Mouse (Mus musculus) left cerebral cortex, postnatal 36 days (tissue): ENCODE data around the gene Notch1. TPM values are rescaled to one million over a fixed set of nuclear protein-coding genes. Genes with fewer than 3 reads are reported as not detected.

Experiments used
- DNase-seq, 2 experiments: peaks; one replicate each; pipeline ENCODE4 v3.0.0; 2021 to 2022; ENCODE audit warnings: low spot score in 2 of 2, mixed read lengths in 1 of 2
- intact Hi-C: fragments of 180-260 bp; cut with DNase I; formaldehyde crosslinking; loops from one replicate; pipeline ENCODE4 v1.15.1; 2025
- total RNA-seq, 2 experiments: library from RNA; stranded (reverse); gene quantifications; 2 replicates each; pipeline ENCODE4 v1.2.3; 2021

Gene Notch1
- total RNA-seq, 2 experiments from 2014 or later: 24.5 to 28.5 TPM

DNA sequence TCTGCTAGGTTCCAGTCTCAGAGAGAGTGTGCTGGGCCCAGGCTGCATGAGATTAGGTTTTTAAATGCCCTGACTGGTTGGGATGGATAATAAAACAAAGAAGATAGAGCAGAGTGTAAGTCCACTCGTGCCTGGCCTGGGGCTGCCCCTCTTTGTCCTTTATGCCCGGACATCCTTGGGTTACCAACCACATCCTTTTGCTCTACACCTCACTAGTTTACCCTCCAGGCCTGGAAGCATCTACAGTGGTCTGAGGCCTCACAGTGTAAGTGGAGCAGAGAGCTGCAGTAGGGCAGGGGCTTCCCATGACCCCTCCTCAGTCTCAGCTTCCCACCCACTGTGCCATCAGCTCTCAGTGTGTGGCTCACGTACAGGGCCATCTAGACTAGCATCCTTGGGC, 17.7 kb upstream of the Notch1 start:
- intact Hi-C loops: no loop called here
- DNase-seq: no peak

DNA sequence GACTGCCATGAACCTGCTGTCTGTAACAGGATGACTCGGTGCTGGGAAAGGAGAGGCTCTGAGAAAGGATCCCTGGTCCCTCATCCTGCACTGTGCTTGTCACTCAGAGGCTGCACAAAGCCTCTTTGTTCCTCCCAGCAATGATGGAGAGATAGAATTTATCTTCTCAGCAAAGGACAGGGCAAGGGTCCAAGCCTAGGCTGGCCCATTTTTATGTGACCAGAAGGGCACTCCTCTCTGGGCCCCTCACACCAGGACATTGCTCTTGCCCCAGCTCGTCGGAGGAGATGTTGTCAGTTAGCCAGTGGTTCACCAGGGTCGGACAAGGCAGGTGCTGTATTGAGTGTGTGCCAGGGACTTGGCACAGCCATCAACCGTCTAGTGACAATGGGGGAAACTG, 16.8 kb upstream of the Notch1 start:
- intact Hi-C loops: no loop called here
- no peak for DNase-seq

DNA sequence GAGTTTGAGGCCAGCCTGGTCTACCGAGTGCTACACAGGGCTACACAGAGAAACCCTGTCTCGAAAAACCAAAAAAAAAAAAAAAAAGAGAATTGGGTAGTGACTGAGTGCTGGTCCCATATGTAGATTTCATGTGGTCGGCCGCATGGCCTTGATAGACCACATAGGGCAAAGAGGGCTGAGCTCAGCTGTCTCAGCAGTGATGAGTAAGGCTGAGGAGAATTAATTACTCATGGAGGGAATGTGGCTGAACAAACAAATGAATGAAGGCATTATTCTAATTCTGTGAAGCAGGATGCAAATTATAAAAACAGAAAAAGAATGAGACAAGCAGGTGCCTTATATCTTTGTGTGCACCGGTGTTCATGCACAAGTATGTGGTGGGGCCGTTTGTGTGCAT, 15.4 kb upstream of the Notch1 start:
- DNase-seq: no peak
- intact Hi-C loops: no loop called here

DNA sequence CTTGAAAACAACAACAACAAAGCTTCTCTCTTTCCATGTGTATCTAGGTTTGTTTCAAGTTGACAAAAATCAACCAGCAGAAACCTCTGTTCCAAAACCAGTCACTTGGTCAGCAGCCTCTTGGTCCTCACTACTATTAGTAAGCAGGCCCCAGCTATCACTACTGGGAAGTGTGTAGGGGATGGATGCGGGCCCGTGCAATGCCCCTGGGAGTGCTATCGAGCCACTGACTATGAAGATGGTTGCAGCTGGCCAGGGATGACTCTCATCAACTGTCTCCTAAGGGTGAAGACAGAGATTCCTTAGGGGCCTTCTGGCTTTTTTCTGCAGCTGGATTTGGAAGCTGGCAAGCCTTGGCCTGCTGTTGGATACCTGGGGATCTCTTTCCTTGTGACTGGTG, 13.4 kb upstream of the Notch1 start:
- DNase-seq: no peak
- intact Hi-C loops: no loop called here

DNA sequence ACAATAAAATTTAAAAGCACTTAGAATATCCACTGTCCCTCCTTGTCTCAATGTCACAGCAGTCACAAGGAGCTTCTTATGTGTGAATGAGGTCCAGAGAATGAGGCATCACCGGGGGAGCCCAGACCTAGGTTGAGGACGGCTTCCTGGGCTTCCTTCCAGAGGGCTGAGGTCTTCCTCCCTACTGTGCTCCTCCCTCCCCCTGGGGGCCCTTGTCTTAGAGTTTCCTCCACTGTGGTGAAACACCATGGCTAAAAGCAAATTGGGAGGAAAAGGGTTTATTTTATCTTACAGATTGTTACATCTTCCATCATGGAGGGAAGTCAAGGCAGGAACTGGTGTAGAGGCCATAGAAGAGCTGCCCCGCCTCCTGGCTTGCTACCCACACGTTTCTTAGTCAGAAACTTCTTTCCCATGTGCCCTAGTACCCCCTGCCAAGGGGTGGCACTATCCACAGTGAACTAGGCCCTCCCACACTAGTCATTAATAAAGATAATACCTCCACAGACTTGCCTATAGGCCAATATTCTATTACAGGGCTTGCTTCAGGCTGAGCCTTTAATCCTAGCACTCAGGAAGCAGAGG, 12.8 kb upstream of the Notch1 start:
- no peak for DNase-seq
- intact Hi-C loops: no loop called here

DNA sequence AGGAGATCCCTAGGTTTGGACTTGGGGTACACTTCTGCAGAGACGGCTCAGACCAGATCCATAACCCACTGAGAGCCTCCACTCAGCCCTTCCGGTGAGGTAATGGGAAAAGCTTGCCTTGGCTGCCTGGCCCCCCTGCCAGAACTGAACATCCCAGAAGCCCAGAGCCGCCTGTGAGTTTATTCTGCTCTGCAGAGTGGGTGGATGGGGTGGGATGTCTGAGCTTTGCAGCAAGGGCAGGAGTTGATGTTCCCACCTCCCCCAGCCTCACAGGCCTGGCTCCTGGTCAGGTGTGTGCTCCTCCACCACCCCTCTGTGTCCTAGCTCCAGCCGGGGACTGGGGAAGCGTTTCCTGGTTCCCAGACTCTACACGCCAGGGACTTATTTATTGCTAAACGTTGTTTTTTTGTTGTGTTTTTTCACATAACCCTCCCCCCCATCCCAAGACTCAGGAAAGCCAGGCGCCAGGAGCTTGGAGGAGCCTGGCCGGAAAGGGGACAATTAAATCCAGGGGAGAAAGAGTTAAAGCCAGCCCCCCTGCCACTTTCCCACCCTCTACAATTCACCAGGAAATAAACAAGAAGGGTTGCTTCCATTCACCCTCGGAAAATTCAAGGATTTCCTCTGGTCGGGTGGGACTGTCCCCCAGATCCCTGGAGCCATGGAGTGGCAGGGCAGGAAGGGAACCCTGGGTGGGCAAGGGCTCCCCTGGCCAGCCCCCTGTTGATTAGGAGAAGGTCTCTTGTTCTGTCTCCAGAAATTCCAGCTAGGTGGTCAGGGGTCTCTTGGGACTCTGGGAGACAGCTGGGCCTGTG, 10.2 kb upstream of the Notch1 start:
- no peak for DNase-seq
- intact Hi-C loops: no loop called here

DNA sequence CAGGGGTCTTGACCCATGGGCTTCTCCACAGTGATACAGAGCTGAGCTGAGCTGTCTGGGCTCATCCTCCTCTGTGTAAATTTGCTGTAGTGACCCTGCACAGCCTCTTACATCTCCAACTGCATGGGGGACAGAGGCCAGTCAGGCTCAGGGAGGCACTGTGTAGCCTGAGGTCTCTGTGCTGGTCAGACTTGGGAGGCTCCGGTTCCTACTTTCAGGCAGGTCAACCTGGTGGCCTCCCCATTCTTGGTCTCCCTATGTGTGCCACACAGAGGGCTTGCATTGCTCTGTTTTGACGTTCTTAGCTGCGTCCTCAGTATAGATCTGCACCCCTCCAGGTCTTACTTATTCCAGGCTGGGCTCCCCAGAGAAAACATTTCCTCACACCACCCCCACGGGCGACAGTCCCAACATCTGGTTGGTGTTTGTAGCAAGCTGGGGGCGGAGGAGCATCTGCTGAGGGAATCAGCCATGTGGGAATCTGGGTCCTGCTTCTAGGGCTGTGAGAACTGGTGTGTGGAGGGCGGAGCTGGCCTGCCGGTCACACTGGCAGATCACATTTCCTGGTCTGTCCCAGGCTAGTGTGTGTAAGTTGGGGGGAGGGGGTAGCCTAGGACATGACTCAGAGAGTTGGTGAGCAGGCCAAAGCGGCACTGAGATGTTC, 9.0 kb upstream of the Notch1 start:
- DNase-seq: peak; percentile 61 to 65
- intact Hi-C loops: no loop called here

DNA sequence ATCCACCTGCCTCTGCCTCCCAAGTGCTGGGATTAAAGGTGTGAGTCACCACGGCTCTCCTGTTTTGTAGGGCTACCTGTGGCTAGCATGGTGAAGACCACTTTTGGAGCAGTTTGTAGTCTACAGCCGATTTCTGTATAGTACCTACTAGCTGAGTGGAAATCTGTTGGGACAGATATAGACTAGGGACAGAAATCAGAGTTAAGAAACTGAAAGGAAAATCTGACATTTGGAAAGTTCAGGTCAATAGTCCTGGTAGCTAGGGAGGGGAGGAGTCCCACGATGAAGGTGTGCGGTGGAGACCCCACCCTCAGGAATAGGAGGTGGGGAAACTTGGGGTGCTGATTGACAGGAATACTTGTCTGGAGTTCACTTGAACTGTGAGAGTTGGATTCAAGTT, 5.9 kb upstream of the Notch1 start:
- intact Hi-C loops: no loop called here
- DNase-seq: no peak

DNA sequence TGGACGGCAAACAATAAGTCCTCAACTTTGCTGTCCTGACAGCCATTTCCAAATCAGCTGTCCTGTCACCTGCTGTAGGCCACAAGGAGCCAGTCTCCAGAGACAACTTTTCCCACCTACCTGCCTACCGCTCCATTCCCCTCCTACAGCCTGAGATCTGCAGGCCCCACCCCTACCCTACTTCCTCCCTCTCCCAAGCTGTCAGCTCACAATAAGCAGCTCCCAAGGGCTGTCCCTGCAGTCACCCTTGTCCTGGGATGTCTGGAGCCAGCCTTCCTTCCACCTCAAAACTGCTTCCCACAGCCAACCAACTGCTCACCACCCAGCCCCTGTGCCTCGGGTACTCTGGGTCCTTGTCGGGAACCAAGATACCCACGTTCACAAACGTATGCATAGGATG, 3.3 kb upstream of the Notch1 start:
- DNase-seq: no peak
- intact Hi-C loops: no loop called here

DNA sequence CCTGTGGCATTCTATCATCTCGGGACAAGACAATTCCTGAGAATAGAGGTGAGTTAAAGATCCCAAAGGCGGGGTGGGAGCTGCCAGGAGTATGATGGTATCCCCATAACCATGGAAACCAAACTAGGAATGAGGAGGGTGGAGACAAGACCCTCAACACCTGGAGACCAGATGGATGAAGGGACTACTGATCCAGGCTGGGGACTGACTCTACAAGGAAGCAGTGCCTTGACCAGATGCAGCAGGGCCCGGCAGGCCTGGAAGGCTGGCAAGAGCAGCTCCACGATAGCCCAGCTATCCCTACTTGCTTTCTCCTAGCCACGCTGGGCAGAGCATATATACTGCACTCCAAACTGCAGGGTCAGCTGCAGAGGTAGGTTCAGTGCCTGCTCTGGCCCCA, 524 bp upstream of the Notch1 start:
- no peak for DNase-seq
- intact Hi-C loops: no loop called here

DNA sequence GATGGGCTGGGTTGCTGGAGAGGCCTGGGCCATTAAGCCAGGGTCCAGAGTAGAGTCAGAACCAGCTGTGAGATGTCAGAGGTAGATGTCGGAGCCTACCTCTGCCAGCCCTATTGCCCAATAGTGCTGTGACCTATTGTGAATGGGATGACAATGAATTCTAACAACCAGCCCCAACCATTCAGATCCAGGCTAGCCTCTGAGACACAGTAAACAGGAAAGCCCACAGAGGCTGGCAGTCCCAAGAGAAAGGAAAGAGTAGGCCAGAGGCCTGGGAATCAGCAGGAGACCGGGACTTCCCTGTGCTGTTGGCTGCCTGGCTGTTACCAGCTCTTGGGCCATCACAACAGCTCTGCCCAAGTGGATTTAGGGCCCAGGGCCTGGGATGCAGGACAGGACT, 1.1 kb downstream of the Notch1 start:
- DNase-seq: no peak
- intact Hi-C loops: no loop called here

DNA sequence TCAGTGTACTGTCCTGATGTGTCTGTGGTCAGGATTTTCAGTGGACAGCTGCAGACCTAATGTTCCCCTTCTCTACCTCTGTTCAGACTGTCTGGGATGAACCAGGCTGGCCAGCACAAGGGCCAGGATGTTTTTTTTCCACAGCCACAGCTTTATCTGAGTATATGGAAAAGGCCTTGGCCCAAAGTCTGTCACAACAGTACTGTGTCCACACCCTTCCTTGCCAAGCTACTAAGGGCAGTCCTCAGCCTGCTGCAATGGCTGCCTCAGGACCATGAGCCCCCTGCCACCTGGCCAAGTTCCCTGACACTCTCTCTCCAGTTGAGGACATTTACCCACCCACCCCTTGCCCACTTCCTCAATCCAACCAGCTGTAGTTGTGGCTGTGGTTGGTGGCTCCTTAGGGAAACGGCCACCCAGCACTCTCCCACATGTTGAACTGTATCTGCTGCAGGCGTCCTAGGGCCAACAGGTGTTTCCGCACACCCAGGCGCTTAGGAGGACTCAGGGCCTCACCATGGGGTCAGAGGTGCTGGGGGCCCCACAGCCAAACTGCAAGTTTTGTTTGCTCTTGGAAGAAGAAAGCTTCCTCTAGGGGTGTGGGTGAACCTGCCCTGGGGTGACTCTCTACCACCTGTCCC, 3.2 kb downstream of the Notch1 start:
- intact Hi-C loops: no loop called here
- DNase-seq: no peak

DNA sequence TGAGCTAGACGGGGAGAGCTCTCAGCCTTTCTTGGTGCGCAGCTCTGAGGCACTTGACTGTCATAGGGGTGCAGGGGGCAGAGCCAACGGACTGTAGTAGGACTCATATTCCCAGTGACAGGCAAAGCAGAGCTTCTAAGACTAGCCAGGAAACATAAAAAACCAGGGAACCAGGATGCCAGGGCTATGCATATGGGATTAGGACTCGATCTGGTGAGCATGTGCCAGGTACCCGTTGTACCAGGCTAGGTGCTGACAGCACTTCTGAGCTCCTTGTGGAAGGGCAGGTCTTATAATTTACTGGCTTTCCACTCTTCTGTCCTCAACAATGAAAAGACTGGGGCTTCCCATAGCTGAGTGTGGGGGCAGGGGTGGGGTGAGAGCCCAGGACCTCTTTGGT, 7.8 kb downstream of the Notch1 start:
- intact Hi-C loops: no loop called here
- DNase-seq: no peak

DNA sequence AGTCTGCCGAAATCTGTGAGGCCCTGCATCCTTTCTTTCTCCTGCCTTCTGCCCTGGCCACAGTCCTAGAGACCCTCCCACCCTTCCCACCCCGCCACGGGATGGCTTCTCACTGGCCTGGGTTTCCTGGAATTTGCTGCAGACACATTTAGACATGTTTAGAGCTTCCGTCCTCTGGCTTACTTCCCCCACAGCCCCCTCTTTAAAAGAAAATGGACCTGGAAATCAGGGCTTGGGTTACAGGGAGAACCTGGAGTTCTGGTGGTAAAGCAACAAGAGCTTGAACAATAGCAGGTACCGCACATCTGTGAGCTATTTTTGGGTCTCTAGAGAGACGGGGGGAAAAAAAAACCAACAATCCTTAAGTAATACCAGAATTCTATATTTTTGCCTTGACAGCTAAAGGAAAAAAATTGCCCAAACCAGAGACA, 8.5 kb downstream of the Notch1 start:
- intact Hi-C loops: no loop called here

DNA sequence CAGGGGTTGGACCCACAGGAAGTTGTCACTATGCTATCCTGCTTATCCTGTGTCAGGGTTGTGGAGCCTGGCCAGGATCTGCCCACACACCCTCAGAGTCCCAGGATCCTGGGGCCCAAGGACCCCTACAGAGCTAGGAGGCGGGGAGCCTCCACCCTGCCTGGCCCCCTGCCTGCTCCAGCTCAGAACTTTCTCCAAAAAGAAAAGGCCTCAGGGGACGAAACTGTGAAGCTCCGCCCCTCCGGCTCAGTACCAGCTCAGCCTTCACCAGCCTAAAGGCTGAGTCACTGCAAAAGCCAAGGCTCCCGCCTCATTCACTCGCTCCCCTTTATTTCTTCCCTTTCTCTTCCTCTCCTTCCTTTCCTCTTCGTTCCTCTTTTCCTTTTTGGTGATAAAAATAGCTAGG, 9.0 kb downstream of the Notch1 start:
- DNase-seq: no peak
- intact Hi-C loops: no loop called here

More for the DNA sequence above, 8.5 kb downstream of the Notch1 start:
- DNase-seq: no peak

DNA sequence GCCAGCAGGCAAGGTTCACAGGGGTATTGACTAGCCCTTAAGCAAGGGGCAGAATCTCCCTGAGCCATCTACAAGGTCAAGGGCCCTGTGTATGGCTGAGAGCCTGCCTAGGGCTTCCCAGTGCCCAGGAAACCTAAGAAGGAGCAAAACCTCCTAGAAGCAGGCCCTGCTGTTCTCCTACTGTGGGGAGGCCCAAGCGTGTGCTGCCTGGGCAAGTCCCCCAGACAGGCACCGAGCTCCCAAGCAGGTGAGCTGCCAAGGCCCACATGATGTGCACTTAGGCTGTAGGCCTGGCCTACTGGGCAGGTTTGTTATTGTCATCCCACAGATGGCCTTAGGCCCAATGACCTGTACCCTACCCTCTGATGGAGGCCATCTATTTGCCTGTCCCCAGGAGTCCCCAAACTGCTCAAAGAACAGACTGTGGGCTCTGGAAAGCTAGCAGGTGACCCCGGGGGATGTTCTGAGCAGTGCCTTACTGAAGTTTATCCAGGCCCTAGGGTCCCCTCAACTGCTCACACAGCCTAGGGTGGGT, 9.7 kb downstream of the Notch1 start:
- intact Hi-C loops: no loop called here
- DNase-seq: no peak

DNA sequence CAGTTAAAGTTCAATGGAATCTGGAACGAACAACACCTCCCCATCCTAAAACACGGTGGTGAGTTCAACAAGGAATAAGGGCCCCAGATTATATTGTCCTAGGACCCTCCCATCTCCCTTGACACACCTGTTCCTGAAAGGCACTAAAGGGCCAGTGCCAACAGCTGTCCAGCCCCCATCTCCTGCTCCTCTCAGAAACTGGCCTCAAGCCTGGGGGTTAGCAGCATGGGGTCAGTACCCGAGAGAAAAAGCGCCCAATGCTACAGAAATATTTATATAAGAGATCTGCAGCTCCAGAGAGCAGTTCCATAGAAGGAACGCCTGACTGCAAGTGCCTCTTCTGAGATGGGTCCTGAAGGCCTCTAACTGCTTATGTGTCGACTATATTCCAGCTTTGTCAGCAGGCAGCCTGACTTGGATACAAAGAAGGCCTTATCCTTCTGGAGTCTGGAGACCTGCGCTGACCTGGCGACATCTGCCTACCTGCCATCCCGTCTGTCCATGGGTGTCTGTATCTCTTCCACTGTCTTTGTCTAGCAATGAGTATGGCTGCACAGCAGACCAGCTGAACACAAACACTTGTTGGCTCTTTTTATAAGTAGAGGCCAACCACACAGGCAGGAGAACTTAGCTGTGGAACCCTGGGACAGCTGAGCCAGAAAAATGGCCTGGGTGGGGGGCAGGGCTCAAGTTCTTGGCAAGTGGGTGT, 11.5 kb downstream of the Notch1 start:
- intact Hi-C loops: no loop called here
- no peak for DNase-seq

DNA sequence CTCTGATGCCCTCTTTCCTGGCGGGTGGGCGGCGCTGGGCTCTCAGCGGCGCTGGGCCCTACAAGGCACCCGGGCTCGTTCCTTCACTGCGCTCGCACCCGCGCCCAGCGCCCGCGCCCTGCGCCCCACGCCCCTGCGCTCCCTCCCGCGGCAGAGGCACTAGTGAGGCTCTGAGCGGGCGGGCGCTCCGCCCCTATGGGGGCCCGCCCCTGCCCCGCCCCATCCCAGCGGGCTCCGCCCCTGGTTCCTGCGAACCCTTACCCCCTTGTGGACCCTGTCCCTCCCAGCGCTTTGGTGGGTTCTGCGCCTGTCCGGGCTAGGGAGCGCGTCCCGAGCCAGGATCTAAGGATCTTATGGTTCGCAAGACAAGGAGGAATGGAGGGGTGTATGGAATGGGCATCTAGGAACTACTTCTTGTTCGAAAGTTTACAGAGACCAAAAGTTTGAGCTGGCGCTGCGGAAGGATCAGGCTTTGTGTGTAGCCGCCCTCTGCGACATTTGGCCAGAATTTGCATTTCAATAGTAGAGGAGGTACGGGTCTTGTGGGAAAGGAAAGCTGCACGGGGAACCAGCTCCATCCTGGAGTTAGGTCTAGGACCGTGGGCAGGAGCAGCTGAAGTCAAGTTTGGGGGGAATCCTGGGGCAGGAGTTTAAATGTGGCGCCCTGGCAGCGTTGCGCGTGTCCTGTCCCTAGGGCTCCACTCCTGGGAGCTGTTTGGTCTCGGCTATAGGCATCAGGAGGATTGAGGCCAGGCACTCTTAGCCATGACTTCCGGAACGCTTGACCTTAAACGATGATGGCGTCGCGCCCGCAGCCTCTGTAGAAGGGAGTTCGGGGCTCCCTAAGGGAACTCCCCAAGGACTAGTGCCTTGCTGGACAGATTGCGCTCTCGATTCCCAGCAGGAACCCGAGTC, 12.5 kb downstream of the Notch1 start:
- peak in 1 of 2 experiments; percentile 41 for DNase-seq
- intact Hi-C loops: no loop called here
